Mouse (Mus musculus): ENCODE data around the gene Gabrb3. TPM values are rescaled to one million over a fixed set of nuclear protein-coding genes. Genes with fewer than 3 reads are reported as not detected.

The Gabrb3 gene
- 116 TPM for polyA plus RNA-seq (2015; fragmentation: Illumina TruSeq; extraction: RNeasy Lipid Tissue Mini Kit (QIAGEN cat#74804); ENCODE audit: low read depth, low replicate concordance)

DNA sequence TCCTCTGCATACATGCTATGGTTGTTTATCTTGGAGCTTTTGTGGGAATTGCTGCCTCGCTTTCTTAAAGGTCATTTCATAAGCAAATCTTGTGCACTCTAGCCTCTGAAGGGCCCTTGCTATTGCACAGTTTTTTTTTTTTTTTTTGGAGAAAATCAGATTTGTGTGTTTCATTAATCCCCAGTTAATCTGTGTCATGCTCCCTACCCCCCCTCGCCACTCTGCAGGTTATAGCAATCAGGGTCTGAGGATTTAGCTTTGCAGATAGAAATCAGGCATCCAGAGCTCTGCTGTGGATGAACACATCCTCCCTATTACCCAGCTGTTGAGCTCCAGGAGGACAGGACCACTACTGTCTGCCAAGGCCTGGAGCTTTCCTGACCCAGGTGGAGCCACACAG is at the start of gene Gabrb3:
TSS of gene Gabrb3 (plus strand) at position 301 of the 400 bp plus-strand sequence.

DNA sequence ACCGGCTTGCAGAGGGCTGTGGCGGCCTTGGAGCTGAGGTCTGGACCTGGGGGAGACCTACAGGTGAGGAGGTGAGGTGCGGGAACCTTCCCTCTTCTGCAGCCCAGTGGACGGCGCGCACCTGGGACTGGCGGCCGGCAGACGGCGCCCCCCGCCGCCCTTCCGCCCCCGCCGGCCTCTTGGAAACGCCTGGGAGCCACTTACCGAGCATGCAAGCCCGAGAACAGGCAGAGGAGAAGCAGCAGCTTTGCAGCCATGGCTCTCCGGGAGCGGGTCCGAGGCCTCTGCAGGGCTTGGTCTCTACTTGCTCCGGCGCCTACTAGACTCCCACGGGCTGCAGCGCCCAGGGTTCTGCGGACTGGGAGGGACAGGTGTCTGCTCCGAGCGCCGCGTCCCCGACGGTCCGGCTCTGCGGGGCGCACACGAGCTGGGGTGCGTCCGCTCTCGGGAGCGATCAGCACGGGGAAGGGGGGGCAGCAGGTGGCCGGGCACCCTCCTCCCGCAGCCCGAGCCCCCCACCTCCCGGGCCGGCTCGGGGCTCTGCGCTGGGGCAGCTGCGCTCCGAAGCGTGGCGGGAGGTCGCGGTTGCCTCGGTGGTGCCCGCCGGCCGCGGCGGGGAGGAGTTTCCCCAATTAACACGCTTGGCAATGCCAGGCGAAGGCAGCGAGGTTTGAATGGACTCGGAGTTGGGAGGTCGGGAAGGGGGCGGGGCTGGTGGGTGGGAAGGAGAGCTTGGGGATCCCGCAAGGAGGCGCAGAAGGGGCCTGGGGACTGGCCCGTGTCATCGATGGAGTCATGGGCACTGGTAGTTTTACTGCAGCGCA is 32.8 kb upstream of the Gabrb3 start, which contains the start of gene Gabrg3:
TSS of gene Gabrg3 (minus strand) at position 672 of the 824 bp plus-strand sequence.

GRCm38 (mm10) chr7:57509681-57510141 is 90.2 kb downstream of the Gabrb3 start, which contains the start of gene Gabra5:
Gene Gabra5 (minus strand): TSS chr7:57510059.

Other genes with a start within 250 kb of the Gabrb3 start
- gene Gabrg3, start 32.5 kb upstream of the Gabrb3 start, polyA plus RNA-seq (2015; fragmentation: Illumina TruSeq; extraction: RNeasy Lipid Tissue Mini Kit (QIAGEN cat#74804); ENCODE audit: low read depth, low replicate concordance): 8.6 TPM
- gene Gabra5, start 90.4 kb downstream of the Gabrb3 start, polyA plus RNA-seq (2015; fragmentation: Illumina TruSeq; extraction: RNeasy Lipid Tissue Mini Kit (QIAGEN cat#74804); ENCODE audit: low read depth, low replicate concordance): 65.8 TPM